Mouse (Mus musculus): ENCODE measurements at regions not wholly inside any gene's neighbourhood (a gene's known extent, or its start where the extent isn't known, plus 50 kb on each side); places are given as distances from the start of the nearest gene placed in this dataset.

- H3K9me3 ChIP-seq = no peaks in the 10 kb centered on the region
- H3K36me3 ChIP-seq = no peaks in the 10 kb centered on the region
- ATAC-seq (ENCODE audit: low FRiP score) = no peak
- H3K4me3 ChIP-seq = no peak overlapping the region
- no peak overlapping the region; the same call in 1 of the 2 replicates for H3K27ac ChIP-seq
- 0 out of 2 replicates have a peak overlapping the region, but pooled peaks have one; percentile 8 for H3K4me2 ChIP-seq
- no peaks in the 10 kb centered on the region for H3K4me1 ChIP-seq (replicated peaks)
- H3K27me3 ChIP-seq = no peaks in the 10 kb centered on the region
- H3K9ac ChIP-seq = no peak overlapping the region
- whole genome bisulfite sequencing = 49% methylated on average over 10 of the region's 10 CpGs
Observed at GRCm38 (mm10) chr16:77986884-77987529, 314.3 kb upstream of the Cxadr start.

GRCm38 (mm10) chr16:77948785-77949184, 346.9 kb upstream of the Gm11146 start:
- H3K4me3 ChIP-seq = no peak overlapping the region
- no peaks in the 10 kb centered on the region for H3K27me3 ChIP-seq
- no peak overlapping the region for H3K27ac ChIP-seq
- H3K4me1 ChIP-seq (replicated peaks) = no peaks in the 10 kb centered on the region
- no peaks in the 10 kb centered on the region for H3K36me3 ChIP-seq
- H3K9me3 ChIP-seq = 0 out of 2 replicates have a peak, but pooled peaks cover 5% of the 10 kb centered on the region
- WGBS = 98% methylated on average over 1 of the region's 1 CpGs
- no peak overlapping the region for H3K9ac ChIP-seq
- no peak for ATAC-seq (ENCODE audit: low FRiP score)
- no peak overlapping the region for H3K4me2 ChIP-seq

GRCm38 (mm10) chr16:77945442-77945841, 343.5 kb upstream of the Gm11146 start:
- no peaks in the 10 kb centered on the region for H3K27me3 ChIP-seq
- no peaks in the 10 kb centered on the region for H3K4me1 ChIP-seq (replicated peaks)
- no peaks in the 10 kb centered on the region for H3K9me3 ChIP-seq
- H3K9ac ChIP-seq = no peak overlapping the region
- no peak overlapping the region for H3K4me2 ChIP-seq
- no peak overlapping the region for H3K4me3 ChIP-seq
- H3K27ac ChIP-seq = no peak overlapping the region
- no peak for ATAC-seq (ENCODE audit: low FRiP score)
- no peaks in the 10 kb centered on the region for H3K36me3 ChIP-seq
- WGBS = 76% methylated on average over 2 of the region's 2 CpGs

- H3K9me3 ChIP-seq = no peaks in the 10 kb centered on the region
- H3K4me3 ChIP-seq = no peak overlapping the region
- H3K4me2 ChIP-seq = no peak overlapping the region
- no peaks in the 10 kb centered on the region for H3K36me3 ChIP-seq
- peak overlapping the region; percentile 13; the same call in 1 of the 2 replicates for H3K27ac ChIP-seq
- WGBS = 81% methylated on average over 9 of the region's 9 CpGs
- no peaks in the 10 kb centered on the region for H3K27me3 ChIP-seq
- H3K9ac ChIP-seq = no peak overlapping the region
- no peaks in the 10 kb centered on the region for H3K4me1 ChIP-seq (replicated peaks)
- ATAC-seq (ENCODE audit: low FRiP score) = no peak
Observed at GRCm38 (mm10) chr16:77931025-77931723, 329.3 kb upstream of the Gm11146 start.

GRCm38 (mm10) chr16:77914160-77915070, 312.5 kb upstream of the Gm11146 start:
- no peaks in the 10 kb centered on the region for H3K36me3 ChIP-seq
- H3K4me1 ChIP-seq (replicated peaks) = no peaks in the 10 kb centered on the region
- H3K27ac ChIP-seq = no peak overlapping the region
- H3K4me2 ChIP-seq = no peak overlapping the region
- ATAC-seq (ENCODE audit: low FRiP score) = no peak
- no peak overlapping the region for H3K4me3 ChIP-seq
- no peaks in the 10 kb centered on the region for H3K9me3 ChIP-seq
- no peaks in the 10 kb centered on the region for H3K27me3 ChIP-seq
- WGBS = 75% methylated on average over 6 of the region's 6 CpGs
- no peak overlapping the region for H3K9ac ChIP-seq

- Histone ChIP-seq H3K4me2 (no peak overlapping the region), H3K4me3 (no peak overlapping the region), H3K27me3 (no peaks in the 10 kb centered on the region), H3K9ac (no peak overlapping the region), H3K36me3 (no peaks in the 10 kb centered on the region), H3K27ac (peak overlapping the region; percentile 84), H3K4me1 (replicated peaks) (peaks cover 6% of the 10 kb centered on the region), H3K9me3 (no peaks in the 10 kb centered on the region)
- peak; percentile 57; the same call in 1 of the 2 replicates for ATAC-seq (ENCODE audit: low FRiP score)
- WGBS = 9% methylated on average over 2 of the region's 2 CpGs
Observed at GRCm38 (mm10) chr16:77894247-77894646, 292.4 kb upstream of the Gm11146 start.

GRCm38 (mm10) chr16:77893690-77894089, 291.8 kb upstream of the Gm11146 start:
- ATAC-seq (ENCODE audit: low FRiP score) = peak; percentile 49; the same call in 1 of the 2 replicates
- Histone ChIP-seq H3K27ac (peak overlapping the region; percentile 84), H3K4me1 (replicated peaks) (peaks cover 6% of the 10 kb centered on the region), H3K9ac (no peak overlapping the region), H3K4me2 (no peak overlapping the region), H3K27me3 (no peaks in the 10 kb centered on the region), H3K4me3 (no peak overlapping the region), H3K9me3 (no peaks in the 10 kb centered on the region), H3K36me3 (no peaks in the 10 kb centered on the region)
- 35% methylated on average over 2 of the region's 2 CpGs for WGBS

GRCm38 (mm10) chr16:77892731-77893130, 290.8 kb upstream of the Gm11146 start:
- Histone ChIP-seq H3K4me2 (no peak overlapping the region), H3K9me3 (no peaks in the 10 kb centered on the region), H3K27me3 (no peaks in the 10 kb centered on the region), H3K9ac (no peak overlapping the region), H3K4me3 (no peak overlapping the region), H3K36me3 (no peaks in the 10 kb centered on the region), H3K4me1 (replicated peaks) (peaks cover 6% of the 10 kb centered on the region), H3K27ac (no peak overlapping the region)
- ATAC-seq (ENCODE audit: low FRiP score) = no peak
- 77% methylated on average over 2 of the region's 2 CpGs for WGBS

GRCm38 (mm10) chr16:77889348-77889747, 287.5 kb upstream of the Gm11146 start:
- Histone ChIP-seq H3K27me3 (no peaks in the 10 kb centered on the region), H3K4me2 (no peak overlapping the region), H3K4me3 (no peak overlapping the region), H3K4me1 (replicated peaks) (peaks cover 14% of the 10 kb centered on the region), H3K27ac (no peak overlapping the region), H3K9me3 (no peaks in the 10 kb centered on the region), H3K36me3 (no peaks in the 10 kb centered on the region), H3K9ac (no peak overlapping the region)
- no peak for ATAC-seq (ENCODE audit: low FRiP score)
- WGBS = 87% methylated on average over 11 of the region's 11 CpGs

GRCm38 (mm10) chr16:77885060-77885679, 283.3 kb upstream of the Gm11146 start:
- no peaks in the 10 kb centered on the region for H3K9me3 ChIP-seq
- no peak overlapping the region for H3K4me3 ChIP-seq
- peak; percentile 78 for ATAC-seq (ENCODE audit: low FRiP score)
- H3K27me3 ChIP-seq = no peaks in the 10 kb centered on the region
- peaks cover 8% of the 10 kb centered on the region; the same call in 1 of the 2 replicates for H3K4me1 ChIP-seq (replicated peaks)
- H3K9ac ChIP-seq = no peak overlapping the region
- H3K36me3 ChIP-seq = no peaks in the 10 kb centered on the region
- whole genome bisulfite sequencing = 49% methylated on average over 15 of the region's 15 CpGs
- peak overlapping the region; percentile 80 for H3K27ac ChIP-seq
- H3K4me2 ChIP-seq = peak overlapping the region; percentile 20; the same call in 1 of the 2 replicates

GRCm38 (mm10) chr16:77884495-77884894, 282.6 kb upstream of the Gm11146 start:
- Histone ChIP-seq H3K9ac (no peak overlapping the region), H3K4me2 (no peak overlapping the region), H3K4me3 (no peak overlapping the region), H3K27me3 (no peaks in the 10 kb centered on the region), H3K4me1 (replicated peaks) (peaks cover 8% of the 10 kb centered on the region; the same call in 1 of the 2 replicates), H3K36me3 (no peaks in the 10 kb centered on the region), H3K9me3 (no peaks in the 10 kb centered on the region), H3K27ac (peak overlapping the region; percentile 44; the same call in 1 of the 2 replicates)
- ATAC-seq (ENCODE audit: low FRiP score) = no peak
- 86% methylated on average over 9 of the region's 9 CpGs for WGBS

GRCm38 (mm10) chr16:77877006-77877405, 275.1 kb upstream of the Gm11146 start:
- 89% methylated on average over 1 of the region's 1 CpGs for WGBS
- no peak overlapping the region for H3K9ac ChIP-seq
- H3K4me3 ChIP-seq = no peak overlapping the region
- H3K4me1 ChIP-seq (replicated peaks) = no peaks in the 10 kb centered on the region
- no peaks in the 10 kb centered on the region for H3K9me3 ChIP-seq
- H3K36me3 ChIP-seq = no peaks in the 10 kb centered on the region
- no peak overlapping the region for H3K4me2 ChIP-seq
- H3K27ac ChIP-seq = no peak overlapping the region
- no peaks in the 10 kb centered on the region for H3K27me3 ChIP-seq
- ATAC-seq (ENCODE audit: low FRiP score) = no peak
